Mouse (Mus musculus): ENCODE data around the gene Vps9d1. TPM values are rescaled to one million over a fixed set of nuclear protein-coding genes. Genes with fewer than 3 reads are reported as not detected.
"Not testable (repeated sequence)": the region's sequence is repeated elsewhere in the genome, so short reads cannot be mapped to it uniquely, and the experiment has no call there.

Vps9d1 gene
- total RNA-seq, 2 experiments from 2014 or later = 58.4 to 63.4 TPM

DNA sequence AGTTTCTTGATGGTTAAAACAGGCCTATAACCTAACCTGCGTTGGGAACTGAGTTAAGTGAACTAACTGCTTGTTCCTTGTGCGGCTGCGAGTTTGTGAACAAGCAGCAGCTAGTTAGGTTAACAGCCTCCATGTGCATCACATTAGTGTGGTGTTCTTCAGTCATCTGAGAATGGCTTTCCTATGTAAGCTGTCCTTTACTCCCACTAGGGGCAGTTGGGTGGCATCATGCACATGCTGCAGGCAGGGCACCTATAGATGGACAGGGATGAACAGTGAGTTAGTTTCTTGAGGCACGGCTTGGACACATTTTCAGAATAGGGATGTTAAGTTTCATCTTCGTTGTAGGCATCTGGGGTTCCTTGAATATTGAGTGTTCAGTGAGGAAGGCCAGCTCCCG is 1.0 kb upstream of the Vps9d1 start:
- no peak for DNase-seq (ENCODE audit: low spot score in 2 of 2)

DNA sequence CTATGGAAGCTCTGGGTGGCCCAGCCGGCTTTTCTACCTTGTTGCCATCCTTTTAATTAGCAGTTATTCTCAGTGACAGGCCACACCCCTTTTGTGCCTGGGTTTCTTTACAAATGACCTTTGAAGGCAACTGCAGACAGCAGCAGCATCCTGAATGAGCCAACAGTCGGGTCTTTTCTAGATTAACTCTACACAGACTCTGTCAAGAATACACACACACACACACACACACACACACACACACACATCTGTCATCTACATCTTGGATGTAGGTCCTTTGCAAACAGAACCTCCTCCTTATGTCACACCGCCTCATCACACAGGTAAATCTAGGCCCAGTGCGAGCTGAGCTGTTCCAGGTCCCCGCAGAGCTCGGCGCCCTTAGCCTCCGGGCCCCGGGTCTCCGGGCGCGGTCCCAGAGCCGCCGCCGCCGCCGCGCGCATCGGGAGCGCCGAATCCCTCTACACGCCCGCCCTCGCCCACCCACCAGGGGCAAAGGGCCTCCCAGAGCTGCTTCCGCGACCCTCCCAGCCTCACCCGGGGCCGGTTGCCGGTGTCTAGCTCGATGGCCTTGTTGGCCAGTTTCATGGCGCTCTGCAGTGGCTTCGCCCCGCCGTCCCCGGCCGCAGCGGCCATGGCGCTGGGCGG is 573 bp downstream of the Vps9d1 start:
- DNase-seq (ENCODE audit: low spot score in 2 of 2) = no peak

DNA sequence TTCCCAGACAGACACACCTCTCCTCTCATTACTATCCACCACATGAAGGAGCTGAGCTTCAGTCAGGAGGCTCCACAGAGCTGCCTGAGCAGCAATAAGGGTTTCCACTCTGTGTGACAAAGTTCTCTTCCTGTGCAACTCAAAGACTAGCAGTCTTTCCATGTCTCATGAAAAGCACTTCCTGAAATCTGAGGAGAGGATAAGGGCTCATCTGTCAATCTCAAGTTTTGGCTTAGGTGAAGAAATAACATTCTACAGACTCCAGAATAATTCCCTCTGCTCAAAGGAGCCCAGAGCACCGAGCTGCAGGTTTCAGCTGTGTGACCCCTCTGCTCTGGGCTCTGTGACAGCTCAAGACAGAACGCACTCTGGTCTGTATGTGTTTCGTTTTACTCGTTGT is 1.2 kb downstream of the Vps9d1 start:
- DNase-seq (ENCODE audit: low spot score in 2 of 2) = no peak

DNA sequence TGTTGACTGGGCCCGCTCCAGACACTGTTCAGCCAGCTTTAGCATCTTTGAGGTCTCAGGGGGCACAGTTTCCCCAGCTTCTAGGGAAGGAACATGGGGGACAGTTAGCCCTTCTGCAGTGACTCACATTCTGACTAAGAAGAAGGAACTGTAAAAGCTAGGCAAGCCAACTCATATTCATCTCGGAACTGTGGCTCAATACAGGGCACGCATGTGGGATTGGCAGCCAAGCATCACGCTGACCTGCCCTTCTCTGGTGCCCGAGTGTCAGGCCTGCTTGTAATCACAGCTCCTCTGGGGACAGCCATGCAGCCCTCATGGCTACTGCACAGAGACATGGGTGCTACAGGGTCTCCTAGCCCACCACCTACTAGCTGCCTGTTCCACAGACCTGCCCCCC is 3.2 kb downstream of the Vps9d1 start:
- no peak for DNase-seq (ENCODE audit: low spot score in 2 of 2)

DNA sequence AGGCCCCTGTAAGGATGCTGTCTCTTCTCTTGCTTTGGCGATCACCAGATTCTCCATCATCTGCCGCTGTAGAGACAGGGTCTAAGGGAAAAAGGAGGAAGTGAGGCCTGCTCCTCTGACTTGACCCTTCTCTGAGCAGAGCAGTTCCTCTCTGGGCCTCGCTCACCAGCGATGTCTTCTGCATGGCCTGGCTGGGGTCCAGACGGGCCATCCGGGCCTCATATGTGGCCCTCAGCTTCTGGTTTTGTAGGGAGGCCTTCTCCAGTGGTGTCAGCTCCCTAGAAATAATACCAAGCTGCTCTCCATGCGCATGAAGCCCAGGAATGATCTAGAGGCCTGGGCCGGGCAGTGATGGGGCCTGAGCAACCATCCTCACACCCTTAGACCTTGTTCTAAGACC is 5.6 kb downstream of the Vps9d1 start:
- no peak for DNase-seq (ENCODE audit: low spot score in 2 of 2)

DNA sequence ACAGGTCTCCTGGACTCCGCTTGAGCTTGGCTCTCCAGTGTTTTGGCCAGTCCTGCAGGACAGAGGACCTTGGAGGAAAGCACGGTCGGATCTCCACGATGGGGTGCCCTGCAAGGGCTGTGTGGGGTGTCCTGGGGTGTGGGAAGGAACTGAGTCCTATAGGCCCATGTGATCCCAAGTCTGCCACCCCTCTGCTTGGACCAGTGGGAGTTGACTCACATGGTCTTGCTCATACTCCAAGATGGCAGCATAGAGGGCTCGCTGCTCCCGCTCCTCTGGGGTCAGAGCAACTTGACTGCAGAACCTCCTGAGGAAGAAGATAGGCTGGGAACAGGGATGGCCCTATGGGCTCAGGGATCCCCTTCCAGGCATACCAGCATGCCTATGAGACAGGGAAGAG is 6.4 kb downstream of the Vps9d1 start:
- DNase-seq (ENCODE audit: low spot score in 2 of 2) = no peak

DNA sequence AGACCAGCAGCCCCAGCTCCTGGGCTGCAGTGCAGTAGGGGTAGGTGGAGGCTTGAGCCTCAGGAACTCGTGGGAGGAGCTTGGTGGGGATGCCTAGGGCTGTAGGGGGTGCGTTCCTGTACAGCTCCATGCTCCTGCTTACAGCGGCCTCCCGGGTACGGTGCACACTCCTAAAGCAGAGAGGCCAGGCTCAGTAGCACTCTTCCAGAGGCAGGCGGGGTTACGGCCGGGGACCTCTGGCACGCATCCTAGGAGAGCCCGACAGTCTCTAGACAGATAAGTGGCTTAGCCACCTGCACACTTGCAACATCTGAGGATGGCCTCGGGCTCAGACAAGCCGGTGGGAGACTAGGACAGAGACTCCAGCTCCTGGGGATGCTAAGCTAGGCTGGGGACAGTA is 8.6 kb downstream of the Vps9d1 start:
- DNase-seq (ENCODE audit: low spot score in 2 of 2) = no peak

DNA sequence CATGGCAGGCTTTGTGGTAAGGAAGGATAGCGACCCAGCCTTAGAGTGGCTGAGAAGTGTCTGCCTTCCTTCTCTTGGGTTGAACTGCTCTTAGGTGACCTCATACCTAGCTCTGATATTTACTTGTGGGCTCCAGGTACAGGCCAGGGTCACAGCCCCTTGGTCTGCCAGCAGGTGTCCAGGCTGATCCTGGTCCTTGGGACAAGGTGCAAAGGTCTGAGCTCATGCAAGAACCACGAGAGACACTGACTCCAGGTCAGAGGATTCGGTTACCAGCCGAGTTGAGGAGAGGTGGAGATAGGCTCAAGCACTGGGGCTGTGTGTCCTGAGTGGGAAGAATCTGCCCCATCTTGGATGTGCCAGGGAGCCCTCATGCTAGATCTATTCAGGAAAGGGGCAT is 9.8 kb downstream of the Vps9d1 start:
- DNase-seq (ENCODE audit: low spot score in 2 of 2) = no peak

DNA sequence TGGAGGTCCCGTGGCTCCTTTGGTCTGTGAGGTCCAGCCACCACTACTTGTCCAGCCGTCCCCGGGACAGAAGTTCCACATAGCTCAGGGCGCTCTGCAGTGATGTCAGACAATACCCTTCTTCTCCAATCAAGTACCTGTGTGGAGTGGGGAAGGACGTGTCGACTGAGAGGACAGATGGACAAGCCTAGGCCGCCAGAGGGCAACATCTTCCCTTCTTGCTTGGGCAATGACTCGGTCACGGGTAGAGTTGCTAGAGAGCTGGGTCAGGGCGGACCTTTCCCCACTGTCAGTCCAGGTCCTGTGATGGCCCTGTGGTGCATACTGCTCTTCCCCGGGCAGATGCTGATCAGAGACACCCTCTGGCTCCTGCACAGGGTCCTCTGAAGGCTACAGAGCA is 11.1 kb downstream of the Vps9d1 start:
- no peak for DNase-seq (ENCODE audit: low spot score in 2 of 2)

DNA sequence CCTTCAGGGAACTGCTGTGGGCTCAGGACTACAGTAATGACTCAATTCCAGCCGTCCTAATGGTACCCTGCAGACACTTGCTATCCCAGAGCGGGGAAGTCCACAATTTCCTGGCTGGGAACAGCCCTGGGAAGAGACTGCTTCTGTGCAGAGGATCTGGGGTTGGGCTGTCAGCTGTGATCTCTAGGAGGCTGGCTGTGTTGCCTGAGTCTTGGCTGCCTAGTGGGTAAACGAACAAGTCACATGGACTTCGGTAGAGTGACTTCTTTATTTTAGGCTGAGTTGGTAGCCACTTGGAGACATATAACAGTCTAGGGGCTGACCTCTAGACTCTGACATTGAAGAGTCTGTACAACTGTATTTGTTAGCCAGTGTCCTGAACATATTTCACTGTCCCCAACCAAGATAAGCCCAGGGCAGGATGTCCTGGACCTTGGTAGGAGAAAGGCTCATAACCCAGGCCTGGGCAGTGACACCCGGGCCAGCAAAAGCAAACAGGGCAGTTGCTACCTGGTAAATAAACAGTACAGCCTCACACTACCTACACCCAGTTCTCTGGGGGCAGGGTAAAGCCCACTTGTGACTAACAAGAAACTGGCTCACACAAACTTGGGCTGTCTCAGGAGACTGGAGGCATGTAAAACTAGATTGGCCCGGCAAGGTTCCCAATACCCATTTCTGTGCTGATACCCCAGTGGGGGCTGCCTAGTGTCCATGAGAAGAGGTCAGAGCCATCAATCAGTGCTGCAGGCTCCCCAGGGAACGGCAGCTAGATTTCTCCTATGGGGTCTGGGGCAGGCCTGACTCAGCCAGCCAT is 11.8 kb downstream of the Vps9d1 start:
- no peak for DNase-seq (ENCODE audit: low spot score in 2 of 2)

DNA sequence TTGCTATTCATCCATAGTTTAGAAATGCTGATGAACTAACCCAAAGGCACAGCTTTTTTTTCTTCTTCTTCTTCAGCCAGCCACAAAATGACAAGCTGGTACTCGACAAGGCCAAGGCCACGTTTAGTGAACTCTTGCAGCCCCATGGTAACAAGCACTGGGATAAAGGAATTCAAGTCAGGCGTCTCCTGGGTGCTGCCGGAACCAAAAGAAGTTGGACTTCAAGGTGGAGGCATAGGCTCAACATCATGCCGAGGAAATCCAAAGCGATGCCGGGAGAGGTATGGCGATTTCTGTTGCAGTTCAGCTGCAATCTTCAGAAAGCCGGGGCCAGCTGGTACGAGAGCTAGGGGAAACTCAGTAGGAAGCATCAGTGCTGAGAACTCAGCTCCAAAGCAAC is 14.8 kb downstream of the Vps9d1 start:
- DNase-seq (ENCODE audit: low spot score in 2 of 2) = no peak

DNA sequence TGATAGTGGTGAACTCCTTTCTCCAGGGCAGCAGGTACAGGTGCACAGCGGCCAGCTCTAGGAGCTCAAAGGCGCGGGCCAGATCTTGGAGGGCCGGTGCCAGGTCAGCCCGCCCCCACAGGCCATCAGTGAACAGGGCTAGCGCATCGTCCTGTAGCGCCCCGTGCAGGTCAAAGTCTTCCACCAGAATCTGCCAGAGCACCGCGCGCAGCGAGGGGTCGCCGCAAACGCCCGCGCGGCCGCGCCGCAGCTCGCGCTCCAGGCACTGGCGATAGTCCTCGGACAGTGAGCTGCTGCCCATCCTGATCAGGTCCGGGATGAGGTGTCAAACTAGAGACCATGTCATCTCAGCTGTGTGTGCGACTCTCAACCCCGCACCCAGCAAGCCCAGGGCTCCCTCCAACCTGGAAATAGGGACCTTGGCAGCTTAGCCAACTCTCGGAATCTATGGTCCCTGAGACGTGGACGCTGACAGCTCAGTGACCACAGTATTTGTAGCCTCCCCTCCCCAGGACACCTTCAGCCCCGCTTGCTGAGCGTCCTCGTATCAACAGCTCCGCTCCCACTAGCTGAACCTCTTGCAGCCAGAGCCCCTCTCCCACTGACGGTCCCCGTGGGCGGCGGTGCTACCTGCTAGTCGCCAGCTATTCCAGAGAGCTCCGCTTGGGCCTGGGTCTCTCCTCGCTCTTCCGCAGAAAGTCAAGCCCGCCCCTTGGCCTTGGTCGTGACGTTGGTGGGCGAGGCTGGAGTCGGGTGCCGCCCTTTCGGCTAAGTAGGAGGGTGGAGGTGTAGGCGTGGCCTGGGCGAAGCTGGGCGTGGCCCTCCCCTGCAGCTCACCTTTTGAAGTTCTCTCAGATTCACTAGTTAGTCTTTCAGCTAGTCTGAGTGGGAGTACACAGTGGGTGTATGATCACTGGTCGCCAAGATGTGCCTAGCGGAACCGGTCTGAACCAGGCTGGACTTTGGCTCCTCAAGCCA is 18.3 kb downstream of the Vps9d1 start, which contains the start of gene Spata2l:
TSS of gene Spata2l (minus strand) at position 714 of the 978 bp plus-strand sequence.
- DNase-seq (ENCODE audit: low spot score in 2 of 2) = peak; percentile 78 to 83

DNA sequence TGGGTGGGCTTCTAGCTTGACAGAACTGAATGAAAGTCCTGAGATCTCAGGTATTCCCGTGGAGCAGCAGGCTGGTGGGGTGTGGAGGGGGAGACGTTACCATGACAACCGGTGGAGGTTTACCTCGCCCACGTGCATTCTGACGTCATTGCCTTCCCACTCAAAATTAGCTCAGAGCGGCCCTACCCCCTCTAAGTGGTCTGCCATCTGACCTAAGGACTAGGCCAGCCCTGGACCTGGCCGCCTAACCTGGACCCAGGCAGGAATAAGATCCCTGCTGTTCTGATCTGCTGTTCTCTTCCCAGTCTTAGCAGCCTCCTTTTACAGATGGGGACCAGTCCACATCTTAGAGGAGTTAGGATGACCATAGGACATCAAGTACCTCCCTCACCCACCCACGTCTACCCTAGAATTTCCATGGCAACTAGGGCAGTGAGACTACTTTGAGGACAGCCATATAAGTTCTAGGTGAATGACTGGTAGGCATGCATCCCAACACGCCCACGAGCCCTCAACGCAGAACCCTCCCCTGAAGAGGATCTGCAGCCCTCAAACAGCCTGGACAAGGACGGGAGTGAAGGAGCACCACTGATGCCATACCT is 19.1 kb downstream of the Vps9d1 start:
- DNase-seq (ENCODE audit: low spot score in 2 of 2) = peak; percentile 61 to 70

DNA sequence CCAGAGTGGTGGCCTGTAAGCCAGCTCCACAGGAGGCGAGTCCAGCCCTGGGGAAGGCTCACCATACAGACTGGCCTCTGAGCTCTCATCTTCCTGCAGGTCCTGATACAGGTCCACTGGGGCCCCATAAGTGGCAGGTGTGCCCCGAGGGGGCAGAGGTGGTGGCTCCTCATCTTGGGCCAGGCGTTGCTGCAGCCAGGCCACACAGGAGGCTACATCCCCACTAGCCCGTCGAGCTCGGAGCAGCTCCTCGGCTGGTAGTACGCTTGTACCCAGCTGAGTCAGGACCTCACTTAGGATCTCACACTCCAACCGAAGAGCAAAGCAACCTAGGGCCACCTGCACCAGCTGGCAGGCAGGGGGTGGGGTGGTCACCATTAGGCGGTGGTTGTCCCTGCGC is 20.4 kb downstream of the Vps9d1 start:
- peak in 1 of 2 experiments; percentile 36 for DNase-seq (ENCODE audit: low spot score in 2 of 2)

DNA sequence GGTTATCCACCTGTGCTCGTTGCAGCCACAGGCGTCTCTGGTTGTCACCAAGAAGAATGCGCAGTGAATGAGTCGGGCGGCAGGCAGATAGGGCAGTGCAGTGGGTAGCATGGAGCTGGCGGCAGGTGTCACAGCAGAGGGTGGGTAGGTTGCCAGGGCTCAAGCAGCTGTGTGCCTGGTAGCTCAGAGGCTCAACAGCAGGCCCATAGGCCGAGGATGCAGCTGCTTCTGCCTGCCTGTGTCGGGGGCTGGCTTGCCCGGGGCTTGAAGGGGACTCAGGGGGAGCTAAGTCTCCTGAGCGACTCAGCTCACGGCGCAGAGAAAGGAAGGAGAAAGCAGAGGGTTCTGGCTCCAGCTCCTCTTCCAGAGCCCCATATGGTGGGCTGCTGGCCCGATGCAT is 20.8 kb downstream of the Vps9d1 start:
- DNase-seq (ENCODE audit: low spot score in 2 of 2) = peak in 1 of 2 experiments; percentile 40

DNA sequence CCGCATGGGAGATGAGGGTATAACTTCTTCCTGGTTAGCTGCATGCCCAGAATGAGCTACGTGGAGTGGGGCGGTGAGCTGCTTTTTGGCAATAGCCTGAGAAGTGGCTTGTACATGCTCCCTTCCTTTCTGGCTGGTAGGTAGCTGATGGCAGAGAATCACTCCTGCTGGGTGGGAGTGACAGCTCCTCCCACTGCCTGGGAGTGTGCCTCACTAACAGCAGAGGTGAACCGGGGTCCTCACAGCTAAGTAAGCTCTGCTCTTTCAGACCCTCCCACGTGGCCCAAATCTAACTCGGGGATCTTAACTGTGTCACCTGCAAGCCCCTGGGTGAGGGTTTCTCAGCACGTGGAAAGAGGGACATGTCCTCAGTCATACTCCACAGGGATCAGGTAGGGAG is 21.6 kb downstream of the Vps9d1 start:
- peak in 1 of 2 experiments; percentile 28 for DNase-seq (ENCODE audit: low spot score in 2 of 2)

DNA sequence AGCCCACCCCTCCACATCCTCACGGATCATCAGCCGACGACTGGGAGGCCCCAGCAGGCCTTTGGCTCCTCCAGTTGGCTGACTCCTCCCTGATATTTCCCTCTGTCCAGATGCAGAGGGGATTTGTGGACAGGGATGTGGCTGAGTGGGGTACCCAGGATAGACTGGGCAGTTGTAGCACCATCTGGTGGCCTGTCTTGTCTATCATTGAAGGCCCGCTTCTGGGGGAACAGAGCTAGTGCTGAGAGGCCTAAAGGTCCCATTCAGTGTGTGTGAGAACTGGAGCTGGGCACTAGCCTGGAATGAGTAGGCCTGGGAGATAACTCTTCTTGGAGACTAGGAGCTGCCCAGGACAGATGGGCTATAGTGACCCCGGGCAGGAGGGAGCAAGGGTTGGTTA is 22.4 kb downstream of the Vps9d1 start:
- DNase-seq (ENCODE audit: low spot score in 2 of 2) = peak in 1 of 2 experiments; percentile 40

DNA sequence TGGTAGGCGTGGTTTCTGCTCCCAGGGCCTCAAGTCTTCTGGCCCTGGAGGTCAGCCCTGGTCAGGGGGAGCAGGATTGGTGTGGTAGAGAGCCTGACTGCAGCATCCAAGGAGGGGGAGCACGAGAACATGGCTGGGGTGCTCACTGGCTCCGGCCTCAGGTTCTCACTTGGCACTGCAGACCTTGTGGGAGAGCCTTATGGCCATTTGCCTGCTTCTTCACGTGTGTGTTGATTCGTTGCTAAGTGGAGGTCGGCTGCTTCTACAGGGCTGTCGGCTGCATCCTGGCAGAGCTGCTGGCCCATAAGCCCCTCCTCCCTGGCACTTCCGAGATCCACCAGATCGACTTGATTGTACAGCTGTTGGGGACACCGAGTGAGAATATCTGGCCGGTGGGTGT is 23.8 kb downstream of the Vps9d1 start:
- DNase-seq (ENCODE audit: low spot score in 2 of 2) = not testable (repeated sequence)

DNA sequence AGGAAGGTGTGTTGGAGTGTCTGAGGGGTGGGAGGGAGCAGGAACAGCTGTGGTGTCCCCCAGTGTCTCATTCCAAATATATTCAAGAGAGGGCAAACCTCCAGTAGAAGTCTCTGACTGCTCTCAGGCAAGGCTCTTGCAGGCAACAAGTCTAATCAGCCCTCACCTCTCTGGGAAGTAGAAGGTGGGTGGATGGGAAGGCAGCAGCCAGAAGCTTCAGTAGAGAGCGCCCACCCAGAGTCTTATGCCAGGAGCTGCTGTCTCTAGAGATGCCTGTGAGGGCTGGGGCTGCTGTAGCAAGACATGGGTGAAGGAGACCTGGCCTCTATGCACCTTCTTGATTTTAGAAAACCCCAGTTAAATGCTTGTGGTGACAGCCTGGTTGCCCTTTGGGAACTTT is 25.7 kb downstream of the Vps9d1 start:
- no peak for DNase-seq (ENCODE audit: low spot score in 2 of 2)

DNA sequence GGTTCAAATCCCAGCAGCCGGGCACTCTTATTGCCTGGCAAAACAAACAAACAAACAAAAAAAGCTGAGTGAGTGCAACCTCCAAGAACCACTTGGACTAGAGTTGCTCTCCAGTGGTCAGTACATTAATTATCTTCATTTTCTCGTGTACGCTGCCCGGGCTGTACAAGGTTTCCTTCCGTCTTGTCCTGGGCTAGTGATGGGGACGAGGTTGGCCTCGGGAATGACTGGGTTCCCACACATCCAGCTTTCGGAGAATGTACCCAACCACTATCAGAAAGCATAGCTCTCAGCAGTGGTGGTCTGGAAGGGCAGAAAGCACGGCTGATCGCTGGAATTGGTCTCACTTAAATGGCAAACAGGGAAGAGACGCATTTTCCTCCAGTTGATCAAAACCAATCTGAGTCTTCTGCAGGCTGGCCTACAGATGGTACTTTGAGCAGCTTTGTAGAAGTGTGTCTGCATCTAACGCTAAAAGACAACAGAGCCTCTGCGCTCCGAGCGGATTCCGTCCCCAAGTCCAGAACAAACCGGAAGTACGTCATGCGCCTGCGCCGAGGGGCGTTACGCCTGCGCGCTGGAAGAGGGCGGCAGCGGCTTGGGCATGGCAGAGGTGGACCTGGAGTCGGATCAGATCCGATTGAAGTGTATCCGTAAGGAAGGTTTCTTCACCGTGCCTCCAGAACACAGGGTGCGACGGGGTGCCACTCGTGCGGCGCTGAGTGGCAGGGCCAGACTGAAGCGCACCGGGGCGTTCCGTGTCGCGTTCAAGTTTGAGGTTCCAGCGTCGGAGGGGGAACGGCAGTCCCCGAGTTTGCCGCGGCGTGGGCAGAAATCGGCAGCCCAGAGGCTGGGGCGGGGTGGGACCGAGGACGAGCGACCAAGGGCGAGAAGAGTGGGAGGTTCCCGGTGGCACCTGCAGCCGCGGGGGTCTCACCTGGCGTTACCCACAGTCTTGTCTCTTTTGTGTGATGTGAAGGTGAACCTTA is 29.6 kb downstream of the Vps9d1 start, which contains the start of gene Cdk10:
TSS of gene Cdk10 (plus strand) at position 565 of the 989 bp plus-strand sequence.
- peak; percentile 92 to 93 for DNase-seq (ENCODE audit: low spot score in 2 of 2)
